Mouse (Mus musculus): Measurements from ENCODE around the gene Hspbp1.

DNA sequence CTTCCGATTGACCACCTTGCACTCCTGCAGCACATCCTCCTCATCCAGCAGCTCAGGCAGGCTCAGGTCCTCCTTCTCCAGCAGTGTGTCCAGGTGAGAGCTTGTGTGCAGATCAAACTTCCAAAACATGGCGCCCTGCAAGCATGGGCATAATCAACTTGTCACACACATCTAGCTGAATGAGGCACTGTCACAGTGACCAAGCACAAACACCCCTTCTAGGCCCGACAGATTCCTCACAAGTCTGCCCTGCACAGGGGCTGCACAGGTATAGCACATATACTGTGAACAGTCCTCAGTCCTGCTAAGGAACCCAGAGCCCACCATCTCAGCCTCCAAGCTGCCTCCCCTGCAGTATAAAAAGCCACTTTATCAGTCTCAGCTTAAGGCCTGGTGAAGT lies 38.1 kb downstream of the Hspbp1 start:
- TF ChIP-seq POLR2A (IDR thresholded peaks at IDR 0.05; ENCODE audit: borderline replicate concordance, low read depth, low read length) (no peak), CTCF (IDR thresholded peaks at IDR 0.05; ENCODE audit: low read depth, low read length) (no peak)
